Mouse (Mus musculus) midbrain, embryonic 10.5 days (tissue): Measurements from ENCODE around the gene Tmtc1. TPM values are rescaled to one million over a fixed set of nuclear protein-coding genes. Genes with fewer than 3 reads are reported as not detected.

Experiments
- DNase-seq: peaks from one replicate; pipeline ENCODE4 v3.0.0-alpha.2; 2017; ENCODE audit warnings: low spot score
- H3K27ac ChIP-seq: fragments of 300-500 bp; sonication (generic); replicated peaks from 2 replicates; pipeline ENCODE4 v1.5.1; 2016; ENCODE audit warnings: mild to moderate bottlenecking
- H3K27me3 ChIP-seq: fragments of 300-500 bp; sonication (generic); 2 replicates; pipeline ENCODE4 v1.6.1; 2016; ENCODE audit warnings: low read depth, mild to moderate bottlenecking; ENCODE audit not compliant: poor library complexity, severe bottlenecking
- H3K36me3 ChIP-seq: fragments of 300-500 bp; sonication (generic); 2 replicates; pipeline ENCODE4 v1.6.1; 2016; ENCODE audit warnings: mild to moderate bottlenecking, moderate library complexity
- H3K4me1 ChIP-seq: fragments of 300-500 bp; sonication (generic); 2 replicates; pipeline ENCODE4 v1.6.1; 2016
- H3K4me3 ChIP-seq: fragments of 300-500 bp; sonication (generic); 2 replicates; pipeline ENCODE4 v1.5.1; 2016; ENCODE audit warnings: mild to moderate bottlenecking, moderate library complexity
- H3K9me3 ChIP-seq: fragments of 300-500 bp; sonication (generic); replicated peaks from 2 replicates; pipeline ENCODE4 v1.6.1; 2016; ENCODE audit warnings: mild to moderate bottlenecking
- WGBS: fragments of 180-500 bp; shearing (Covaris S2); methylation state at CpG from one replicate; pipeline ENCODE4 v1.1.7; 2016; 5-methylcytosine and 5-hydroxymethylcytosine counted together
- polyA plus RNA-seq: library from polyadenylated mRNA; unstranded; fragments of >200 nt; fragmentation: Nextera tagmentation; extraction: Ambion mirVana; gene quantifications from 2 replicates; pipeline ENCODE4 v1.2.1, GENCODE M21; 2016

The Tmtc1 gene
- polyA plus RNA-seq, 1 experiment from 2014 or later, result 0.57 TPM

GRCm38 (mm10) chr6:148207522-148207921 lies 236.7 kb downstream of the Tmtc1 start:
- WGBS, result 70% methylated on average over 1 of the region's 1 CpGs
- Histone ChIP-seq H3K27me3 (no peaks in the 10 kb centered on the region), H3K9me3 (no peaks in the 10 kb centered on the region), H3K36me3 (peaks cover 38% of the 10 kb centered on the region), H3K27ac (no peak overlapping the region), H3K4me1 (peaks cover 12% of the 10 kb centered on the region), H3K4me3 (no peak overlapping the region)
- DNase-seq, result no peak

GRCm38 (mm10) chr6:148205134-148205533 lies 239.1 kb downstream of the Tmtc1 start:
- peaks cover 62% of the 10 kb centered on the region for H3K36me3 ChIP-seq
- H3K4me3 ChIP-seq, result no peak overlapping the region
- no peaks in the 10 kb centered on the region for H3K27me3 ChIP-seq
- H3K27ac ChIP-seq, result no peak overlapping the region
- no peaks in the 10 kb centered on the region for H3K9me3 ChIP-seq
- WGBS, result 97% methylated on average over 1 of the region's 1 CpGs
- DNase-seq, result no peak
- peaks cover under 1% of the 10 kb centered on the region; the same call in 1 of the 2 replicates for H3K4me1 ChIP-seq

- Histone ChIP-seq H3K4me3 (no peak overlapping the region), H3K27me3 (no peaks in the 10 kb centered on the region), H3K27ac (no peak overlapping the region), H3K4me1 (no peaks in the 10 kb centered on the region), H3K9me3 (no peaks in the 10 kb centered on the region), H3K36me3 (peaks cover 90% of the 10 kb centered on the region)
- WGBS, result 97% methylated on average over 3 of the region's 3 CpGs
- DNase-seq, result no peak
Measured at GRCm38 (mm10) chr6:148199729-148200128, 244.5 kb downstream of the Tmtc1 start.

GRCm38 (mm10) chr6:148199177-148199576 lies 245.0 kb downstream of the Tmtc1 start:
- H3K9me3 ChIP-seq, result no peaks in the 10 kb centered on the region
- peaks cover 90% of the 10 kb centered on the region for H3K36me3 ChIP-seq
- no peaks in the 10 kb centered on the region for H3K27me3 ChIP-seq

GRCm38 (mm10) chr6:148193972-148194701 lies 250.1 kb downstream of the Tmtc1 start:
- Histone ChIP-seq H3K27me3 (no peaks in the 10 kb centered on the region), H3K36me3 (peaks cover 86% of the 10 kb centered on the region), H3K4me3 (no peak overlapping the region), H3K4me1 (no peaks in the 10 kb centered on the region), H3K9me3 (no peaks in the 10 kb centered on the region), H3K27ac (no peak overlapping the region)
- WGBS, result 94% methylated on average over 6 of the region's 6 CpGs
- DNase-seq, result no peak

More at GRCm38 (mm10) chr6:148199177-148199576, 245.0 kb downstream of the Tmtc1 start:
- WGBS, result 95% methylated on average over 2 of the region's 2 CpGs
- Histone ChIP-seq H3K4me3 (no peak overlapping the region), H3K27ac (no peak overlapping the region), H3K4me1 (no peaks in the 10 kb centered on the region)
- no peak for DNase-seq

- H3K9me3 ChIP-seq, result no peaks in the 10 kb centered on the region
- H3K36me3 ChIP-seq, result peaks cover 99% of the 10 kb centered on the region
- 88% methylated on average over 1 of the region's 1 CpGs for WGBS
- no peaks in the 10 kb centered on the region for H3K27me3 ChIP-seq
- H3K27ac ChIP-seq, result no peak overlapping the region
- no peak for DNase-seq
- H3K4me1 ChIP-seq, result no peaks in the 10 kb centered on the region
- H3K4me3 ChIP-seq, result no peak overlapping the region
Measured at GRCm38 (mm10) chr6:148185694-148186093, 258.5 kb downstream of the Tmtc1 start.

Other genes with a start within 250 kb of the Tmtc1 start
- 187 and 203 TPM in 2 replicates for gene Ergic2, start 232.0 kb downstream of the Tmtc1 start, polyA plus RNA-seq